Mouse (Mus musculus): ENCODE results near the gene Fgb. TPM values are rescaled to one million over a fixed set of nuclear protein-coding genes. Genes with fewer than 3 reads are reported as not detected.

Gene Fgb
- polyA plus RNA-seq, 1 experiment, result not detected

DNA sequence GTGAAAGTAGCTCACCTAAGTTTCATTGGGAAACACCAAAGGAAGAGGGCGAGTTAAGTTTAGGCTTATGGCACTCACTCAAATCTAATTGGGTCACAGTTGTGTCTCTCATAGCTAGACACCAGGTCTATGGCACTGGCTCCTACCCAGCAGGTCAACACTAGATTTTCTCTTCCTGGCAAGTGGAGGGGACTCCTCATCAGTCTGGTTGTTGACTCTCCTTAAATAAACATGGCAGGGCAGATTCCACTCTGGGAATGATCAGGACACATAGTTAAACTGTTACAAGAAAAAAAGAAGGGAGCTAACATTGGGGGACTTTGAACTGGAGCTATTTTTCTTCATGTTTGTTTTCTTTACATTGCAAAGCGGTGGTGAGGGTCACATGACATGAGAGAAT lies 29.3 kb downstream of the Fgb start:
- Histone ChIP-seq H3K4me3 (ENCODE audit: extremely low read depth, insufficient read depth, insufficient read length) (no peak overlapping the region), H3K27me3 (ENCODE audit: control insufficient read depth, insufficient read depth, low read length) (no peaks in the 10 kb centered on the region), H3K27ac (ENCODE audit: insufficient read depth, low read length) (no peak overlapping the region), H3K36me3 (ENCODE audit: control insufficient read depth, insufficient read depth, low read length) (no peaks in the 10 kb centered on the region), H3K4me1 (ENCODE audit: control insufficient read depth, insufficient read depth, insufficient read length) (no peaks in the 10 kb centered on the region)
- WGBS, result 81% methylated on average over 2 of the region's 2 CpGs
- DNase-seq (ENCODE audit: low read depth in 1 of 2, low spot score in 2 of 2), result no peak
- TF ChIP-seq CTCF (IDR thresholded peaks at IDR 0.05; ENCODE audit: extremely low read depth, insufficient read depth, insufficient read length, insufficient replicate concordance), result no peak
- TF ChIP-seq POLR2A (IDR thresholded peaks at IDR 0.05; ENCODE audit: low read depth, low read length), result no peak

DNA sequence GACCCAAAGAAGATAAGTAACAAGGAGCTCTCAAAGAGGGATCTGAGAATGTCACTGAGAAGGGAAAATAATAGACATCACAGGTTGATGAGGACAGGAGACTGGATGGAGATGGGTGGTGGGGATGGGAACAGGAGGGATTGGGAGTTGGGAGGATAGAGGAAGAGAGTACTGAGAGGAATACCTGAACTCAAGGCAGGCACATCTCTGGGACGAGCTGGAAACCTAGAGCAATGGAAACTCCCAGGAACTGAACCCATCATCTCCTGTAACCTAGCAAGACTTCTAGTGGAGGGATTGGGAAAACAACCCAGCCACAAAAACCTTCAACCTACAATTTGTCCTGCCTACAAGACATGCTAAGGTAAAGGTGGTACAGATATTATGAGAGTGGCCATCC lies 33.4 kb downstream of the Fgb start:
- Histone ChIP-seq H3K27me3 (ENCODE audit: control insufficient read depth, insufficient read depth, low read length) (no peaks in the 10 kb centered on the region), H3K4me1 (ENCODE audit: control insufficient read depth, insufficient read depth, insufficient read length) (no peaks in the 10 kb centered on the region), H3K27ac (ENCODE audit: insufficient read depth, low read length) (no peak overlapping the region), H3K36me3 (ENCODE audit: control insufficient read depth, insufficient read depth, low read length) (no peaks in the 10 kb centered on the region), H3K4me3 (ENCODE audit: extremely low read depth, insufficient read depth, insufficient read length) (no peak overlapping the region)
- TF ChIP-seq POLR2A (IDR thresholded peaks at IDR 0.05; ENCODE audit: low read depth, low read length), result no peak
- no peak for TF ChIP-seq CTCF (IDR thresholded peaks at IDR 0.05; ENCODE audit: extremely low read depth, insufficient read depth, insufficient read length, insufficient replicate concordance)
- WGBS, result 68% methylated on average over 1 of the region's 1 CpGs
- no peak for DNase-seq (ENCODE audit: low read depth in 1 of 2, low spot score in 2 of 2)

DNA sequence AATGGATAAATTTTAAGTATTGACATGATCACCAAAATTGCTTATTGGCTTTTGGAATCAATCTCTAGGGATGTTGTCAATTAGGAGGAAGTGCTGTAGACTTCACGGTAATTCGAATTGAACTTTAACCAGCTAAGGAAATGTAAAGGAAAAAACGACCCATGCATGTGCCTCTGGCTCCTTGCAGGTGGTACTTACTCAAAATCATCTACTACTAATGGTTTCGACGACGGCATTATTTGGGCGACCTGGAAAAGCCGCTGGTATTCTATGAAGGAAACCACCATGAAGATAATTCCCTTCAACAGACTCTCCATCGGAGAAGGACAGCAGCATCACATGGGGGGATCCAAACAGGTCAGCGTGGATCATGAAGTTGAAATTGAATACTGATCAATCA lies 35.7 kb downstream of the Fgb start:
- Histone ChIP-seq H3K27me3 (ENCODE audit: control insufficient read depth, insufficient read depth, low read length) (no peaks in the 10 kb centered on the region), H3K36me3 (ENCODE audit: control insufficient read depth, insufficient read depth, low read length) (no peaks in the 10 kb centered on the region), H3K27ac (ENCODE audit: insufficient read depth, low read length) (no peak overlapping the region), H3K4me3 (ENCODE audit: extremely low read depth, insufficient read depth, insufficient read length) (no peak overlapping the region), H3K4me1 (ENCODE audit: control insufficient read depth, insufficient read depth, insufficient read length) (no peaks in the 10 kb centered on the region)
- 88% methylated on average over 10 of the region's 10 CpGs for WGBS
- TF ChIP-seq CTCF (IDR thresholded peaks at IDR 0.05; ENCODE audit: extremely low read depth, insufficient read depth, insufficient read length, insufficient replicate concordance) (no peak), POLR2A (IDR thresholded peaks at IDR 0.05; ENCODE audit: low read depth, low read length) (no peak)
- DNase-seq (ENCODE audit: low read depth in 1 of 2, low spot score in 2 of 2), result no peak

DNA sequence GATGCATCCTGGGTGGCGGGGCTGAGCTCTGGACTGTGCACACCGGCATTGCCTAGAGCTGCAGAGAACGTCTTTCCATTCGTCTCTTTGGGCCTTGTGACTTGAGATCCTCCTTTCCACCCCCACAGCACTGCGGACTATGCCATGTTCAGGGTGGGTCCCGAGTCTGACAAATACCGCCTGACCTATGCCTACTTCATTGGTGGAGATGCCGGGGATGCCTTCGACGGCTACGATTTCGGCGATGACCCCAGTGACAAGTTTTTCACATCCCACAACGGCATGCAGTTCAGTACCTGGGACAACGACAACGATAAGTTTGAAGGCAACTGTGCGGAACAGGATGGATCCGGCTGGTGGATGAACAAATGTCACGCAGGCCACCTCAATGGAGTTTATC lies 37.0 kb downstream of the Fgb start:
- no peaks in the 10 kb centered on the region for H3K36me3 ChIP-seq (ENCODE audit: control insufficient read depth, insufficient read depth, low read length)
- DNase-seq (ENCODE audit: low read depth in 1 of 2, low spot score in 2 of 2), result no peak
- TF ChIP-seq POLR2A (IDR thresholded peaks at IDR 0.05; ENCODE audit: low read depth, low read length), result no peak
- no peaks in the 10 kb centered on the region for H3K4me1 ChIP-seq (ENCODE audit: control insufficient read depth, insufficient read depth, insufficient read length)
- 92% methylated on average over 19 of the region's 19 CpGs for WGBS
- no peak overlapping the region for H3K4me3 ChIP-seq (ENCODE audit: extremely low read depth, insufficient read depth, insufficient read length)
- no peaks in the 10 kb centered on the region for H3K27me3 ChIP-seq (ENCODE audit: control insufficient read depth, insufficient read depth, low read length)
- no peak overlapping the region for H3K27ac ChIP-seq (ENCODE audit: insufficient read depth, low read length)

DNA sequence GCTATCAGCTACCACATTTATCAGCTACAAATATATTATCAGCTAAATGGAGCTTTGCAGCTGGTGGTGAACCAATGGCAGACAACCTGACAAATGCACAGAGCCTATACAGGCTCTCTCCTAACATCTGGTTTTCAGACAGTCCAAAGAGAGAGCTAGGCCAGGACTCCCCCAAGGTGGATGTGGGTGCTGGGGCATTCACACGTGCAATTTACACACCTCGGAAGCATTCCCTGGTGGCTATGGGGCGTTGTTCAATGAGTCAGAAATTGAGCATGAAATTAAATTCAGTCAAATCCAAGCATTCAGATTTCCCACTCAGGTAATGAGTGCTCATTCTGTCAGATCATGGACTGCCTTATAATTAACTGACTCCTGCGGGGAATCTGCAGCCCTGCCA lies 38.1 kb downstream of the Fgb start:
- TF ChIP-seq CTCF (IDR thresholded peaks at IDR 0.05; ENCODE audit: extremely low read depth, insufficient read depth, insufficient read length, insufficient replicate concordance) (no peak), POLR2A (IDR thresholded peaks at IDR 0.05; ENCODE audit: low read depth, low read length) (no peak)
- WGBS, result 90% methylated on average over 4 of the region's 4 CpGs
- no peak overlapping the region for H3K4me3 ChIP-seq (ENCODE audit: extremely low read depth, insufficient read depth, insufficient read length)
- no peaks in the 10 kb centered on the region for H3K36me3 ChIP-seq (ENCODE audit: control insufficient read depth, insufficient read depth, low read length)
- H3K27ac ChIP-seq (ENCODE audit: insufficient read depth, low read length), result no peak overlapping the region
- H3K4me1 ChIP-seq (ENCODE audit: control insufficient read depth, insufficient read depth, insufficient read length), result no peaks in the 10 kb centered on the region
- H3K27me3 ChIP-seq (ENCODE audit: control insufficient read depth, insufficient read depth, low read length), result no peaks in the 10 kb centered on the region
- no peak for DNase-seq (ENCODE audit: low read depth in 1 of 2, low spot score in 2 of 2)

DNA sequence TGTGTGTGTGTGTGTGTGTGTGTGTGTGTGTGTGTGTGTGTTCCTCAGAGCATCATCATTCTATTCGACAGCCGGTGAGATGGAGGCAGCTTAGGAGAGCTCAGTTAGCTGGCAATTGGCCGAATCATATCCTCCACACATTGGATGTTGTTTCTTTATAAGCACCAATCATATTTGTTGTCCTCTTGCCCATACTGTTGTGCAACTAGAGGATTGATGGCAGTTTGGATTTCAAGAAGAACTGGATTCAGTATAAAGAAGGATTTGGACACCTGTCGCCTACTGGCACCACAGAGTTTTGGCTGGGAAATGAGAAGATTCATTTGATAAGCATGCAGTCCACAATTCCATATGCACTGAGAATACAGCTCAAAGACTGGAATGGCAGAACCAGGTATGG lies 38.5 kb downstream of the Fgb start:
- H3K27ac ChIP-seq (ENCODE audit: insufficient read depth, low read length), result no peak overlapping the region
- no peak overlapping the region for H3K4me3 ChIP-seq (ENCODE audit: extremely low read depth, insufficient read depth, insufficient read length)
- no peaks in the 10 kb centered on the region for H3K4me1 ChIP-seq (ENCODE audit: control insufficient read depth, insufficient read depth, insufficient read length)
- TF ChIP-seq CTCF (IDR thresholded peaks at IDR 0.05; ENCODE audit: extremely low read depth, insufficient read depth, insufficient read length, insufficient replicate concordance) (no peak), POLR2A (IDR thresholded peaks at IDR 0.05; ENCODE audit: low read depth, low read length) (no peak)
- DNase-seq (ENCODE audit: low read depth in 1 of 2, low spot score in 2 of 2), result no peak
- H3K36me3 ChIP-seq (ENCODE audit: control insufficient read depth, insufficient read depth, low read length), result no peaks in the 10 kb centered on the region
- H3K27me3 ChIP-seq (ENCODE audit: control insufficient read depth, insufficient read depth, low read length), result no peaks in the 10 kb centered on the region
- 84% methylated on average over 4 of the region's 4 CpGs for whole genome bisulfite sequencing

DNA sequence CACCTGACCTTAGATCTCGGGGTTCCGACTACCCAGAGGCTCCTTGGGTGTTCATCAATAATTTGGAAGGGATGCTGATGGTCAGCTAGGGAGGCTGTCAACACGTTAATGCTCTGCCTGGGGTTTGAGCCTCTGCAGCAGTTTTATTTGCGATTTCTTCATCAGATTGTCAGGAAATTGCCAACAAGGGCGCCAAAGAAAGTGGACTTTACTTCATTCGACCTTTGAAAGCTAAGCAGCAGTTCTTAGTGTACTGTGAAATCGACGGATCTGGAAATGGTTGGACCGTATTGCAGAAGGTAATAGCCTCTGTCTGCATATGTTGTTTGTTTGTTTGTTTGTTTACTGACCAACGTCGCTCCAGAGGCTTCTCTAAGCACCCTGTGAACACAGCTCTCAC lies 39.4 kb downstream of the Fgb start:
- Histone ChIP-seq H3K27ac (ENCODE audit: insufficient read depth, low read length) (no peak overlapping the region), H3K27me3 (ENCODE audit: control insufficient read depth, insufficient read depth, low read length) (no peaks in the 10 kb centered on the region), H3K4me3 (ENCODE audit: extremely low read depth, insufficient read depth, insufficient read length) (no peak overlapping the region), H3K36me3 (ENCODE audit: control insufficient read depth, insufficient read depth, low read length) (no peaks in the 10 kb centered on the region), H3K4me1 (ENCODE audit: control insufficient read depth, insufficient read depth, insufficient read length) (no peaks in the 10 kb centered on the region)
- DNase-seq (ENCODE audit: low read depth in 1 of 2, low spot score in 2 of 2), result no peak
- WGBS, result 80% methylated on average over 11 of the region's 11 CpGs
- no peak for TF ChIP-seq CTCF (IDR thresholded peaks at IDR 0.05; ENCODE audit: extremely low read depth, insufficient read depth, insufficient read length, insufficient replicate concordance)
- no peak for TF ChIP-seq POLR2A (IDR thresholded peaks at IDR 0.05; ENCODE audit: low read depth, low read length)

Measured in spleen, adult 2 months (tissue).